Mouse (Mus musculus) urinary bladder, adult 18-20 months (tissue): ENCODE results near the gene Zfp672.
A peak's percentile ranks its signal among the peaks of the same experiment; 100 is the strongest.
"Not testable (repeated sequence)": the region's sequence is repeated elsewhere in the genome, so short reads cannot be mapped to it uniquely, and the experiment has no call there.

Experiments
- DNase-seq, 2 experiments: peaks; one replicate each; pipeline ENCODE4 v3.0.0; 2022; ENCODE audit warnings: low spot score in 2 of 2, mixed read lengths in 2 of 2

The Zfp672 gene

DNA sequence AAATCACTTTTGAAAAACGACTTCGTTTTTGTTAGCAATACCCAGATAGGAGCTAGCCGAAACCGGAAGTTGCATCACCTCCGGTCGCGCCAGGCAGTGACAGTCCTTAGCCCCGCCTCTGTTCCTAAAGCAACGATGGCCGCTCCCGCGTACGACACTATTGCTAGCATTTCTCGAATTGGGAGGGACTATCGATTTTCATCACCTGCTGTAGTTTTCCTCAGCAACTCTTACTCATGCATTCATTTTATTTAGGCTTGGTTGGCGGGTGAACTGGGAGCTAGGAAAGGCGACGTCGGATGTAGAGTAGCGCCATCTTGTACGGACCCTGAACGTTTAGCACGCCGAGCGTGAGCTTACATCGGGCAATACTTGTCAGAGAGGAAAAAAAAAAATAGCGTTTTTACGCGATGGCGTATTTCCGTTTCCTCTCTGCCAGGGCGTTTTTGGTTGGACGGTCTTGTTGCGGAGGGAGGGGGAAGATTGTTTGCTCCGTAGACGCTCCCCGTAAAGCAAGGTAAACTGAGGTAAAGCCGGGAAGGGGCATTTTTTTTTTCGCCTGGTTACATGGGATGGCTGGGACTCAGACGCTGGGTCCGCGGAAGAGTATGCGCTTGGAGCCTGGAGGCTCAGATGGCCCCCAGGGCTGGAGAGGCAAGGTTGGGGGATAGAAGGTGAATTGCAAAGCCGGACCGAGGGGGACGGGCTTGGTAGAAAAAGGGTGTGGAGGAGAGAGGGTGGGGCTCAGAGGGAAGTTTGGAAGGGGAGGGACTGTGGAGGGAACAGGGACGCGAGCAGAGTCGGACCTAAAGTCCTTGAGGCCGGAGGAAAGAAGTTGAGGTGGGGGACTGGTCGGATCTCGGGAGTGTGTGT is at the start of gene Zfp672, which contains the start of gene Sh3bp5l:
TSS of gene Zfp672 (minus strand) at position 64 of the 873 bp plus-strand sequence.
TSS of gene Sh3bp5l (plus strand) at position 449 of the 873 bp plus-strand sequence.
- DNase-seq: peak; percentile 71 to 84

DNA sequence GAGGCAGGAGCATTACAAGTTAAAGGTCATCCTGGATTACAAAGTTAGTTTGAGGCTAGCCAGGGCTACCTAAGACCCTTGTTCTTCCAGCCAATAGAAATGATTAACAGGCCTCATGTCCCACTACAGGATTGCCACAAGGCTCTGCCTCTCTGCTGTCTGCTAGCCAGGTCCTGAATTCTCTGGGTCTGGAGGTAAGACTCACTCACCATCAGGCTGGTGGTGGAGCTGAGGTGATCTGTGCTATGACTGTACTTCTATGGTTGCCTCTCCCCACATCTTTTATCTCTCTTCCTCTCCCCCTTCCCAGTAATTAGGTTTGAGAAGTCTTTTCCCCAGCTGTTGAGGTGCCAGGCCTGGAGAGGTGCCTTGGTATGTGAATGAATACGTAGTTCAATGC is 49.4 kb upstream of the Zfp672 start:
- DNase-seq: no peak

- DNase-seq: no peak
Measured at GRCm38 (mm10) chr11:58378763-58379278, 48.7 kb upstream of the Zfp672 start, which contains the start of gene Lypd8. Gene Lypd8 (plus strand): TSS chr11:58379043.

DNA sequence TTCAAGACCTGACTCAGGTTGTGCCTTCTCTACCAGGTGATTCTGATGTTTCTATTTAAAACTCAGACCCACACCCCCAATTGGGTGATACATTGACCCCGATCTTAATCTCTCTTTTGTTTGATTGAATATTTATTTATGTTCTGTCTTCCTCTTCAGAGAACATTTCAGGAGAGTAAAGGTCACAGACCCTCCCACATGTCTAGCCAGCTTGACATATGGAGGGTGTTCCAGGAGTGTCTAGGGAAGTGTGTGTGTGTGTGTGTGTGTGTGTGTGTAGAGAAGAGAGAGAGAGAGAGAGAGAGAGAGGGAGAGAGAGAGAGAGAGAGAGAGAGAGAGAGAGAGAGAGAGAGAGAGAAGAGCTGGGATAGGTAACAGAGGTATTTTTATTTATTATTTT is 47.5 kb upstream of the Zfp672 start:
- no peak for DNase-seq

- no peak for DNase-seq
Measured at GRCm38 (mm10) chr11:58377273-58377672, 47.1 kb upstream of the Zfp672 start.

DNA sequence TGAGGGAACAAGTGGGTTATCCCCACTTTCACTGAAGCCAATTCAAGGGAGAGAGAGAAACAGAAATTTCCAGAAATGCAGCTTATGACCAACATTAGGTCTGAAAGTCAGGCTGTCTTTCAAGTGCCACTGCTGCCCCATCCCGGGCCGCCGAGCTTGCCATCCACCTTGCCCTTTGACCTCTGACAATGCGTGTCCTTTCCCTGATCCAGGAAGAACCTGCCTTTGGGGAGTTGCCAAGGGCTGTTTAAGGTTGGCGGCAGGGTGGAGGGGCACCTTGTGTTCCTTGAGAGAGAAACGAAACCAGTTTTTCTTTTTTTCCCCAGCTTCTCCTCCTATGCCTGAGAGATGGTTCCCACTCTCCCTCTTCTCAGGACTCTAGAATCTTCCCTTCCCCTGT is 36.1 kb upstream of the Zfp672 start:
- not testable (repeated sequence) for DNase-seq

GRCm38 (mm10) chr11:58364454-58364853 is 34.3 kb upstream of the Zfp672 start:
- DNase-seq: no peak

DNA sequence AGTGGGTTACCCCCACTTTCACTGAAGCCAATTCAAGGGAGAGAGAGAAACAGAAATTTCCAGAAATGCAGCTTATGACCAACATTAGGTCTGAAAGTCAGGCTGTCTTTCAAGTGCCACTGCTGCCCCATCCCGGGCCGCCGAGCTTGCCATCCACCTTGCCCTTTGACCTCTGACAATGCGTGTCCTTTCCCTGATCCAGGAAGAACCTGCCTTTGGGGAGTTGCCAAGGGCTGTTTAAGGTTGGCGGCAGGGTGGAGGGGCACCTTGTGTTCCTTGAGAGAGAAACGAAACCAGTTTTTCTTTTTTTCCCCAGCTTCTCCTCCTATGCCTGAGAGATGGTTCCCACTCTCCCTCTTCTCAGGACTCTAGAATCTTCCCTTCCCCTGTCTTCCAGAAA is 32.4 kb upstream of the Zfp672 start:
- DNase-seq: not testable (repeated sequence)

DNA sequence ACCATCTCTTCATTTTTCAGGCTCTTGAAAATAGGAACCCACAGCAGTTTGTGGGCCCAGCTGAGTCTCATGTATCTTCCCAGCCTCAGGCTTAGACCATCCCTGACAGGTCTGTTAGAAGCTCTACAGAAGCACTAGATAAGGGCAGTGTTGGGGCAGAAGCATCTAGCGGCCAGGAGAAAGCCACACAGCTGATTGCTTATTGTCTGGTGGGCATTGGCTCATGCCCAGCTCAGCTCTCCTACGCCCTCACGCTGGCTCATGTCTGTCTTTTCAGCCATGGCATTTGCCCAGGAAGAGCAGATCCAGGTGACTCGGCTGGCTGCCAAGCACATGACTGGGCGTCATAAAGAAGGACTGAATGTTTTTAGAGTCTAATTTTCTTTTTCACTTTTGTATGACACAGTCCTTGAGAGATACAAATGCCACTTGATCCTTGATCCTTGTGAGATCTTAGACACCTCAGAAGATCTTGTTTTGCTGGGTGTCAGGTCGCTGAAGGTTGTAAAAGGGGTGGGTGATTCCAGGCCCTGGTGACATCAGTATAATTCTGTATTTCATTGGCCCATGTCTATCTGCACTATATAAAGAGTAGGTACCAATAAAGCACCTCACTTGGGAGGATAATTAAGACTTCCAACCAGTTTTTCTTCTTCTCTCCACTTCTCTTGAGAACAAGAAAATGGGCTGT is 27.9 kb upstream of the Zfp672 start:
- no peak for DNase-seq

DNA sequence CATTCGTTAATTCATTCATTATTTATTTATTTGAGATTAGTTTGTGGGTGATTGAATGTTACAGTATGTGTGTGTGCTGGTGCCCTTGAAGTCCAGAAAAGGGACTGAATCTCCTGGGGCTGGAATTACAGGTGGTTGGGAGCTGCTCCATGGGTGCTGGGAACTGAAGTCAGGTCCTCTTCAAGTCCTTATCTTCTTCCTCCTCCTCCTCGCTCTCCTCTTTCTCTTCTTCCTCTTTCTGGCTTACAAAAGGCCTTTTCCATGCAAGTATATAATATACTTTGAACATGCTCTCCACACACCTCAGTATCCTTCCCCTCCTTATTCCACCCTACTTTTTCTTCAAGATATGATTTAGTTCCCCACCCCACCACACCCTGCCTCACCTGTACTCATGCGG is 26.9 kb upstream of the Zfp672 start:
- DNase-seq: no peak

- no peak for DNase-seq
Measured at GRCm38 (mm10) chr11:58354927-58355326, 24.8 kb upstream of the Zfp672 start.

DNA sequence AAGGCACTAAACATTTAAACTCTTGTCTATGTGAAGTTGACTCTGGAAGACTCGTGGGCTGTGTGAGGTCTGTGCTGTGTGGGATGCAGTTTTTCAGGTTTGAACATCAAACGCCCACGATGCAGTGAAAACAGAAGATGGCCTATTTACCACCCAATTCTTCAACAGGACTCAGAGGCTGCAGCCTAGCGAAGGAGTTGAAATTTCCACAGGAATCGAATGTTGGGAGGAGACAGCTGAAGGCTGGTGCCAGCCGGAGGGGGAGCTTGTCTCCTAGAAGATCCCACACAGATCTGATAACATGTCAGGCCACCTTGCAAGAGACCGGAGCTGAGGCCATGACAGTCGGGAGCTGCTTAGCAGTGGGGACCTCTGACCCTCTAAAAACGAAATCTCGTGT is 24.3 kb upstream of the Zfp672 start:
- no peak for DNase-seq

DNA sequence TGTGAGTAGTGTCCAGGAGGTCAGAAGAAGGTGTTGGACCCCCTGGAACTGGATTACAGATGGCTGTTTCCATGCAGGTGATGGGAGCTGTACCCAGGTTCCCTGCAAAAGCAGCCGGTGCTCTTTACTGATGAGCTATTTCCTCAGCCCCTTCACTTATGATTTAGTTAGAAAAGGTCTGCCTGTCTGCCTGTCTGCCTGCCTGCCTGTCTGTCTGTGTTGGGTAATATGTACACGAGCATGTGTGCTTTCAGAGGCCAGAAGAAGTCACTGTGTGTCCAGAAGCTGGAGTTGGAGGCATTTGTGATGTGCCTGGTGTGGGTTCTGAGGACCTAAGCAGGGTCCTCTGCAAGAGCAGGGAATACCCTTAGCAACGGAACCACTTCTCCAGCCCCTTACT is 23.6 kb upstream of the Zfp672 start:
- DNase-seq: no peak

- DNase-seq: no peak
Measured at GRCm38 (mm10) chr11:58352681-58353548, 22.8 kb upstream of the Zfp672 start.

GRCm38 (mm10) chr11:58351179-58351578 is 21.0 kb upstream of the Zfp672 start:
- no peak for DNase-seq

DNA sequence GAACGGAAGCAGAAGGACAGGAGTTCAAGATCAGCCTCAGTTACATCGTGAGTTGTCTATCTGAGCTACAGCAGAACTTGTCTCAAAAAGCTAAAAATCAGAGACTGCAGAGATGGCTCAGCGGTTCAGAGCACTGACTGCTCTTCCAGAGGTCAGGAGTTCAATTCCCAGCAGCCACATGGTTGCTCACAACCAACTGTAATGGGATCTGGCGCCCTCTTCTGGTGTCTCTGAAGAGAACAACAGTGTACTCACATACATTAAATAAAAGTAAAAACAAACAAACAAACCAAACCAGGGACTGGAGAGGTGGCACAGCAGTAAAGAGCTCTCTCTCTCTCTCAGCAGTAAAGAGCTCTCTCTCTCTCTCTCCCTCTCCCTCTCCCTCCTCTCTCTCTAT is 20.5 kb upstream of the Zfp672 start:
- no peak for DNase-seq

DNA sequence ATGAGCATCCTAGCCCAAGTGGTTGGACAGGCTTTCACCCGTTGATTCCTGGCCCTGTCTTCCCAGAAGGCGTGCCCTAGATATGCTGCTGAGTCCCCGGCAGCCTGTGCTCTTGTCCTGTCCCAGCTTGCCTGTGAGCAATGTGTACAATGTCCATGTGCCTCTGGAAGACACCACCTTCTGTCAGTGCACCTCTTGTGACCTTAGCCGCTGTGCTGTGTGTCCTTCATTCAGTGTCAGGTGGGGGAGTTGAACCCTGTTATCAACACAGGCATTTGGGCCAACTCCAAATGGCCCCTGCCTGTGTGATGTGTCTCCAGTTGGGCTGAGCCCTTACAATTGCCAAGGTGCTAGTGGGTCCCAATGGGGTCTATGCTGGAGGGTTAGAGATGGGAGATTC is 16.6 kb upstream of the Zfp672 start:
- no peak for DNase-seq

DNA sequence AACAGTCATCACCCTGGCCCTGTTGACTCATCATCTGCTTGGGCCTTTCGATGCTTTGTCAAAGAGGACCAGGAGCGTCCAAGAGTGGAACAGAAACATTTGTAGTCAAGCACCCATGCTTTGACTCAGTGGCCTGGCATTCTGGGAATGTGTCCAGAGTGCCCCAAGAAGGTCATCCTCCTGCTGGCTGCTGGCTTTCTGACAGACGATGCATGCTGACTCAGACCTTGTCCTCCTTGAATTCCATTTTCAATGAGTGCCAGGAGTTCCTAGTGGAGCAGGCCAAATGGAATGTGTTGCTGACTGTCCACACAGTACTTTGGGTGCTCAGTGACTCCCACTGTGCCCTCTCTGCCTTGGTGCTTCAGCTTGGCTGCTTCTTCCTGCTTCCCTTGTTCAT is 4.6 kb upstream of the Zfp672 start:
- DNase-seq: no peak

DNA sequence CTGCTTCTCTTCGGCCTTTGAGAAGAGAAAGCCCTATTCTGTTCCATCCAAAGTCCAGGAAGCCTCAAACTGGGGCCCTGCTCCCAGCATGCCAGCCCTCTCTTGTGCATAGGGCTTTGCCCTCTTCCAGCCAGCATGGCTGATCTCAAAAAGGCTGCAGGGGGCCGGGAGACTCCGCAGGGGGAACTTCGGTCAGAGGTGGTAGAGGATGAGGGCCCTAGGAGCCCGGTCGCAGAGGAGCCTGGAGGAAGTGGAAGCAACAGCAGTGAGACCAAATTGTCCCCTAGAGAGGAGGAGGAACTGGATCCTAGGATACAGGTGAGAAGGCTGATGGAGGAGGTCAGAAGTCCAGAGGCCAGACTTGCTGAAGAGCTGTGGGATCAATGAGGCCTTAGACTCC is 1.4 kb upstream of the Zfp672 start:
- DNase-seq: no peak

- no peak for DNase-seq
Measured at GRCm38 (mm10) chr11:58331149-58331495, 983 bp upstream of the Zfp672 start.

DNA sequence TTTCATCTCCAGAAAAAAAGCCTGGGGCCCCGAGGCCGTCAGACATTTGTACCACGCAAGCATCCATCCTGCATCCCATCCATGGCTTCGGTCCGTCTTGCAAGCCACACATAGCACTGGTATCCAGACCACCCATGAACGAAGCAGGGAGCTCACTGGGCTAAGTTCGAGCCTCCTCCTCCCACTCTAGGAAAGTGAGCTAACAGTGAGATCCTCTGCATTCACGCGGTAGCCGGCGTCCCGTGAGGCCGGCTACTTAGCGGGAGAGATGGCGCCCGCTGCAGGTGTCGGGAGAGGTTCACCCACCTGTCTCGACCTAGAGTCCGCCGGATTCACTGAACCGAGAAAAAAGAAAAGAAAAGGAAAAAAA is 248 bp downstream of the Zfp672 start:
- DNase-seq: no peak

GRCm38 (mm10) chr11:58326781-58327180 is 3.4 kb downstream of the Zfp672 start:
- no peak for DNase-seq
